Mouse (Mus musculus) liver, adult 2 months (tissue): ENCODE data around the gene Rpa3. TPM values are rescaled to one million over a fixed set of nuclear protein-coding genes. Genes with fewer than 3 reads are reported as not detected.
A peak's percentile ranks its signal among the peaks of the same experiment; 100 is the strongest.

Source experiments
- DNase-seq: peaks from one replicate; pipeline ENCODE4 v3.0.0-alpha.2; 2011; ENCODE audit warnings: low read depth, low spot score; ENCODE audit errors: extremely low read depth
- H3K27ac ChIP-seq: fragments of 200-500 bp; replicated peaks from 2 replicates; pipeline ENCODE4 v1.5.1; 2012; ENCODE audit warnings: low read depth, mild to moderate bottlenecking, control low read depth, inconsistent platforms, low read length; ENCODE audit not compliant: insufficient read depth
- H3K27me3 ChIP-seq: fragments of 200-500 bp; 2 replicates; pipeline ENCODE4 v1.6.1; 2012; ENCODE audit warnings: mild to moderate bottlenecking, moderate library complexity, low read length, inconsistent platforms; ENCODE audit not compliant: control insufficient read depth, insufficient read depth
- H3K36me3 ChIP-seq: fragments of 200-500 bp; 2 replicates; pipeline ENCODE4 v1.6.1; 2012; ENCODE audit warnings: low read length, inconsistent platforms; ENCODE audit not compliant: control insufficient read depth, insufficient read depth
- H3K4me1 ChIP-seq: fragments of 200-500 bp; 2 replicates; pipeline ENCODE4 v1.6.1; 2011; ENCODE audit warnings: low read length; ENCODE audit not compliant: control insufficient read depth, insufficient read depth
- H3K4me3 ChIP-seq: fragments of 200-500 bp; 2 replicates; pipeline ENCODE4 v1.5.1; 2011; ENCODE audit warnings: low read depth, mild to moderate bottlenecking, control low read depth, low read length, moderate library complexity; ENCODE audit not compliant: insufficient read depth
- H3K79me2 ChIP-seq: fragments of 200-500 bp; 2 replicates; pipeline ENCODE4 v1.6.1; 2012; ENCODE audit warnings: inconsistent platforms, mild to moderate bottlenecking, low read length, moderate library complexity; ENCODE audit not compliant: control insufficient read depth, insufficient read depth
- H3K9ac ChIP-seq: fragments of 200-500 bp; 2 replicates; pipeline ENCODE4 v1.6.1; 2012; ENCODE audit warnings: low read depth, mild to moderate bottlenecking, control low read depth, inconsistent platforms, low read length
- CTCF ChIP-seq: fragments of 200-500 bp; IDR thresholded peaks from 2 replicates; pipeline ENCODE4 v1.5.1; 2011; ENCODE audit warnings: low read depth, low read length, control low read depth
- POLR2A ChIP-seq: fragments of 200-500 bp; IDR thresholded peaks from 2 replicates; pipeline ENCODE4 v1.6.1; 2011; ENCODE audit warnings: low read length, control low read depth; ENCODE audit not compliant: insufficient read depth; ENCODE audit errors: extremely low read depth
- WGBS: fragments of 180-500 bp; shearing (Covaris S2); methylation state at CpG from one replicate; pipeline ENCODE4 v1.1.7; 2018; 5-methylcytosine and 5-hydroxymethylcytosine counted together
- polyA plus RNA-seq: library from polyadenylated mRNA; depleted of rRNA; stranded (reverse); fragments of >200 nt; gene quantifications from 2 replicates; pipeline ENCODE4 v1.2.3, GENCODE M21; 2012; rRNA removed
- total RNA-seq: library from RNA; depleted of rRNA; stranded (reverse); fragments of >200 nt; gene quantifications from 2 replicates; pipeline ENCODE4 v1.2.3, GENCODE M21; 2014; rRNA removed

Rpa3 gene
- total RNA-seq (13.2 and 17.1 TPM in 2 replicates), polyA plus RNA-seq (1.6 and 1.8 TPM in 2 replicates)

- TF ChIP-seq POLR2A (peak; percentile 60; the same call in 1 of the 2 replicates), CTCF (no peak)
- peaks cover 6% of the 10 kb centered on the region; the same call in 1 of the 2 replicates for H3K79me2 ChIP-seq
- DNase-seq = peak; percentile 95
- H3K36me3 ChIP-seq = 0 out of 2 replicates have a peak, but pooled peaks cover 1% of the 10 kb centered on the region
- H3K4me1 ChIP-seq = peaks cover 2% of the 10 kb centered on the region; the same call in 1 of the 2 replicates
- WGBS = under 1% methylated on average over 64 of the region's 64 CpGs
- peak within 1 kb of the TSS; percentile 89 for H3K4me3 ChIP-seq
- peak within 1 kb of the TSS; percentile 80 for H3K27ac ChIP-seq
- no peaks in the 10 kb centered on the region for H3K27me3 ChIP-seq
- peak within 1 kb of the TSS; percentile 84 for H3K9ac ChIP-seq
Observed at GRCm38 (mm10) chr6:8259004-8259666, at the start of gene Rpa3, which contains the start of the genes Umad1 and Gm45062. TSS of gene Rpa3 (minus strand) at chr6:8259173. TSS of gene Umad1 (plus strand) at chr6:8259288. TSS of gene Gm45062 (plus strand) at chr6:8259450.

- Histone ChIP-seq H3K79me2 (no peaks in the 10 kb centered on the region), H3K27me3 (no peaks in the 10 kb centered on the region), H3K4me1 (no peaks in the 10 kb centered on the region), H3K4me3 (no peak overlapping the region), H3K36me3 (no peaks in the 10 kb centered on the region), H3K9ac (no peak overlapping the region), H3K27ac (no peak overlapping the region)
- WGBS = 89% methylated on average over 6 of the region's 6 CpGs
- no peak for DNase-seq
- TF ChIP-seq POLR2A (no peak), CTCF (no peak)
Observed at GRCm38 (mm10) chr6:8307878-8308775, 49.2 kb upstream of the Rpa3 start.

- 81% methylated on average over 6 of the region's 6 CpGs for WGBS
- Histone ChIP-seq H3K9ac (no peak overlapping the region), H3K79me2 (no peaks in the 10 kb centered on the region), H3K4me3 (no peak overlapping the region), H3K36me3 (no peaks in the 10 kb centered on the region), H3K4me1 (no peaks in the 10 kb centered on the region), H3K27ac (no peak overlapping the region), H3K27me3 (no peaks in the 10 kb centered on the region)
- no peak for DNase-seq
- TF ChIP-seq POLR2A (no peak), CTCF (no peak)
Observed at GRCm38 (mm10) chr6:8299066-8299863, 40.3 kb upstream of the Rpa3 start.

GRCm38 (mm10) chr6:8294048-8294784, 35.2 kb upstream of the Rpa3 start:
- Histone ChIP-seq H3K4me1 (no peaks in the 10 kb centered on the region), H3K79me2 (no peaks in the 10 kb centered on the region), H3K9ac (no peak overlapping the region), H3K4me3 (no peak overlapping the region), H3K36me3 (no peaks in the 10 kb centered on the region; the same call in 1 of the 2 replicates), H3K27me3 (no peaks in the 10 kb centered on the region), H3K27ac (no peak overlapping the region)
- 92% methylated on average over 4 of the region's 4 CpGs for WGBS
- DNase-seq = no peak
- TF ChIP-seq POLR2A (no peak), CTCF (no peak)
